Mouse (Mus musculus) left cerebral cortex, adult 18-20 months (tissue): ENCODE measurements at regions not wholly inside any gene's neighbourhood (a gene's known extent, or its start where the extent isn't known, plus 50 kb on each side); places are given as distances from the start of the nearest gene placed in this dataset.

Experiments
- DNase-seq, 2 experiments: peaks; one replicate each; pipeline ENCODE4 v3.0.0; 2021 to 2022; ENCODE audit warnings: low spot score in 2 of 2, mixed read lengths in 1 of 2

DNA sequence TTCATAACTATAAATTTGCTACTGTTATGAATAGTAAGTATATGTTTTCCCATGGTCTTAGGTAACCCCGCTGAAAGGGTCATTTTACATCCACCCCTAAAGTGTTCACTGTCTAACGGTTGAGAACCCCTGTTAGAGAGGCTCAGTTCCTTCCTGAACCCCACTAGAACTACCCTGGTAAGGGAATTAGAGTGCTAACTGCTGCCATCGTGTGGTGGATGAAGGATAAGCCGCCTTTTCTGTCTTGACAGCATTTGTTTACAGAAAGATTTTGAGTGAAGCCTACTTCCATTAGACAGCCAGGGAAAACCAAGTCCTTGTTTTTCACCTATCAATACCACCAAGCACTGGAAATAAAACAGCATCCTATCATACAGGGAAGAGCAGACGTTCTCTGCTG is 90.3 kb upstream of the Tbx22 start:
- peak; percentile 10 to 26 for DNase-seq
